Mouse (Mus musculus): Measurements from ENCODE around the gene Mturn.

Mturn gene

DNA sequence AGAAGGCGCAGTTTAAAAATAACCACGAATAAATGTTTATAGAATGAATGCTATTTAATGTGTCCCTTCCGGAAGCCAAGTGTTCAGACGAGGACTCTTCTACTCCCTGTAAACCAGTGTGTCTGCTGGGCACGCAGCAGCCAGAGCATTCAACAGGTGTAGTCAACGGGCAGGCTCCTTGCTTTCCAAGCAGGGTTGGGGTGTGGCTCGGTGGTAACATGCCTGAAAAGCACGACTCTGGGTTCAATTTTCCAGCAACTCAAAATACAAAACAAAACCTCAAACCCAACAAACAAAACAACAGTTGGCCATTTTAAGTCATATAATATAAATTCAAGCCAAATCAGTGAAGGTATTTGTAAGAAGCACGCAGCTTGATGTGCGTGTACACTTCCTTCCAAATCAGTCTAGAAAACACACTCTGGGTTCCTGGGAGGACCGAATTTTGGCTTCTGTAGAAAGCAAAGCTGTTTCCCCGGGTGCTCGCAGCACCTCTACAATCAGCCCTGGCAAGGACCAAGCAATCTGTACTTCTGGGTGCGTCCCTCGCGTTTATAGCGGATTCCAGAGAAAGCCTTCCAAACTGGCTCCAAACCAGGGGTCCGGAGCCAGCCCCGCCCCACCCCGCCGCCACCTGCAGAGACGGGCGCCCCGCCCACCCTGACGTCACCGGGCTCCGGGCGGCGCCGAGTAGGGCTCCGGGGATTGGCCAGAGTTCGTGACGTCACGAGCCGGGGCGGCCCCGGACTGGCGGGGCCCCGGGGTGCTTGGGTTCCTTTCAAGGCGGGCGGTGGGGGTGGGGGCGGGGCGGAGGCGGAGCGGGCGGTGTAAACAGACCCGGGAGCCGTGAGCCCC is at the start of gene Mturn:
Gene Mturn (plus strand): TSS at position 734 of the 855 bp plus-strand sequence.
- peak; percentile 96 for DNase-seq

DNA sequence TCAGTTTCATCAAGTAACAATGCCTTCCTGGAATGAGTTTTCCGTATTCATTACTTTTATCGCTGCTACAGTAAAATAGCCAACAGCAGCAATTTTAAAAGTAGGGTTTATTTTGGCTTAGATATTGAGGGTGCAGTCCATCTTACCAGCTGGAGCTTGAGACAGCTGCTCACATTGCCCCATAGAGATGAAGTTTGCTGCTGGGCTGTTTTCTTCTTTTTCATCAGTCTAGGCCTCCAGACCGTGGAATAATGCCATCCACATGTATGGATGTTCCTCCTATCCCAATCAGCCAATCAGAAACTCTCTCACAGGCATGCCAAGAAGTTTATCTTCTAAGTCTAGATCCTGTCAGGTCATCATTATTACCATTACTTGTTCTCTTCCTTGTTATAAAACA is 41.5 kb upstream of the Mturn start:
- no peak for DNase-seq

DNA sequence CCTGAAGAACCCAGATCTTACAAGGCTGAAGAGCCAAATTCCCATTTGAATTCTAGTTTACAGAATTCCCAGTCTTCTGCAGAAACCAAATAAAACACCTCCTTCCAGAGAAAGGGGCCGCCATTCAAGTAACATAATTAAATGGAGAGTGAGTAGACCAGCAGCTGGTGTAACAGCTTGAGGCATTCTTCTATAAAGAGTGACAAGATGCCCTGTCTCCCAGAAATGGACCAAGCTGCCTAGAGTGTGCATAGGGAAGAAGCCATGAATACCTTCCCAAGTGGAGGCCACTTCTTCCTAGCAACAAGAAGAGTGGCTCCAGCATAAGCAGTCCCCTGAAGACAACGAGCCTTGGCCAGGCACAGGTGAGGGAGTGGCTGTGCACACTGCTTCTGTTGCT is 39.5 kb upstream of the Mturn start:
- DNase-seq, result no peak

DNA sequence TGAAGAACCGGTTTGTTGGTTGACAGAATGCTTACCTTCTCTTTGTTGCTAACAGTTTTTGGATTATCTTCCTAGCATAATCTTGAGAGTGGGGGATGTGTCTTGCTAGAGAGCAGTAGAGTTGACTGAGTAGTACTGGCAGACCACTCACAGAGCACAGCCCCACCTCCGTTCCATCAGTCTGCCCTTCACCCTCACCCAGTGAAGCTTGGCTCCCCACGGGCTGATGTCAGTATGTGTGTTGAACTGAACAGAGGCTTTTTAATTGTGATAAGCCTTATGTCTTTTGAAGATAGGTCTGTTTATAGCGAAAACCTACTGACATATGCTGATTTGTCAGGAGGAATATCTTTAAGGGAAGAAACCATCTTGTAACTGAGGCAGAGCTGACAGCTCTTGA is 38.2 kb upstream of the Mturn start:
- DNase-seq, result no peak

DNA sequence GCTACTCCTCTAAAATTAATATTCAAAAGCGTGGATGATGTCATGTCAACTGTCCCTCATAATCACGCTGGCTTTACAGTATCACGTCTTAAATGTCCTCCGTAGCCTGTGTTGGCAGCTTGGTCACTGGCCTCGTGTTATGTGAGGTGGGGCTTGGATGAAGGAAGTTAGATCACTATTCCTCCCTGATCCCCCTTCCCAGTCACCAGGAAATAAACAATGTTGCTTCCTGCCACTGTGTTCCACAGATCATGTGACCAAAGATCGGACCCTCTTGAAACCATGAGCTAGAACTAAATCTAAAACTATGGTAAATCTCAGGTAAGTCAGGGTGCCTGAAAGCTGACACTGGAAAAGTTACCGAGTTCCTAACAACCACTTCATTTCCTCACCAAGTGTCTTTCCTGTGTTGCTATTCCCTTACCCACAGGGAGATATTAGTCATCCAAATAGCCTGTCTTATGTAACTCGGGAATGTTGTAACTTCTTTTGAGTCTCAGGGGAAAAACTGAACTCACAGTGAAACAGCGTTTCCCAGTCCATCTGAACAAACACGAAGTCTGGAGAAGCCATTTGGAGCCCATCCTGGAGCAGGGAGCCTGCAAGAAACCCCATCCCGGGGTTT is 25.8 kb upstream of the Mturn start:
- DNase-seq, result no peak

DNA sequence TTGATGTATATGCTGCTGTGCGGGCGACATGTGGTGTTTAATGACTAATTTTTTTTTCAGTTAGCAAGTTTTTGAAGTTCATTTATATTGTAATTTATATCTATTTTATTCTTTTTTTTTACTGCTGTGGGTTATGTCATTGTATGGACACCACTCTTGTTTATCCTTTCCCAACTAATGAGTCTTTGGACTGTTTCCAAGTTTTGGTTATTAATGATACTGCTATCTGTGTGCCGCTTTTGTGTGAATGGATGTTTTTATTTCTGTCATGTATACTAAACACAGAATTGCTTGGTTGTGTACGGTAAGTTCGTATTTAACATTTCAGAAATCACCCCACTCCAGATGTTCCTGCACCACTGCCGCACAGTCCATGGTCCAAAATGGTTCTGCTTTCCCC is 23.6 kb upstream of the Mturn start:
- peak; percentile 61 for DNase-seq

DNA sequence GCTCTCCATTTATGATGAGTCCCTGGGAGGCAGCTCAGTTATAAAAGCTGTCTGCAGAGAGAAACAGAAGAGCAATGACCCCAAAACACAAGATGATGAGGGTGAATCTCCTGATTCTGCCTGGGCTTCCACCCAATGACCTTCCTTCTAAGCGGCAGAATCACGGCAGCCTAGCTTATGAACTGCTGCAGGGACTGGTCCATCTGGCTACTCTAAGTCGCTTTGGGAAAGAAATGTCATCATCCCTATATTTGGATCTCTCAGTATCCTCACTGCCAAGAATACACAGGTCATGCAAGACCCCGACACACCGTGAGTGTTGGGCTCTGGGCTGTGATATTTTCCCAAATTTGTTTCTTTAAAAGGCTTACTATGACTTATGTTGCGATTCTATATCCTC is 11.6 kb upstream of the Mturn start:
- DNase-seq, result no peak

DNA sequence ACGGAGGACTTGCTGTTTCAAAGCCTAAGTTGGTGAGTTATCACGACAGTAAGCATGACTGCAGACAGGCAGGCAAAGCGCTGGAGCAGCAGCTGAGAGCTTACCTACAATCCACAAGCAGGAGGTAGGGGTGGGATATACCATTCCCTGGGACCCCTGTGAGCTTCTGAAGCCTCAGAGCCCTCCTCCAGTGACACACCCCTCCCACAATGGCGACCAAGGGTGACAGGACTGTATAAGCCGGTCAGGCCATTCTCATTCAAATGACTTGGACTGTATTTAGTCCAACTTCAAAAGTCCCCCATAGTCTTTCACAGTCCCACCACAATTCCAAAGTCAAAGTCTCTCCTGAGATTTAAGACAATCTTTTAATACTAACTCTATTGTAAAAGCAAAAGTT is 8.5 kb upstream of the Mturn start:
- no peak for DNase-seq

DNA sequence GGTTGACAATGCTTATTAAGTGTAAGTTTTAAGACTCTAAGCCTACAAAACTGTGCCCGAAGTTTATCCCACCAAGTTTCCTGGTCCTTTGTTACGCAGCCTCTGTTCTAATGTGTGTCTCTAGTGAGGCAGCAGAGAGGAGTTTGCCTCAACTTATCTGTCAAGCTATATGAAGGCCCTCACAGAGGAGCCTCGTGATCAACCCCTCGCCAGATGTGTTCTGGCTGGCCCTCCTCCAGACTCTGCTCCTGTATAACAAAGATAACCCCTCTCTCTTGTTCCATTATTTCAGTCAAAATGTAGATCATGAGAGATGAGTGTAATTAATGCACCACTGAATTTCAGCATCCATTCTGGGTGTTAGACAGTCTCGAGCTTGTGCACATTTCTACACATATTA is 1.7 kb upstream of the Mturn start:
- no peak for DNase-seq

DNA sequence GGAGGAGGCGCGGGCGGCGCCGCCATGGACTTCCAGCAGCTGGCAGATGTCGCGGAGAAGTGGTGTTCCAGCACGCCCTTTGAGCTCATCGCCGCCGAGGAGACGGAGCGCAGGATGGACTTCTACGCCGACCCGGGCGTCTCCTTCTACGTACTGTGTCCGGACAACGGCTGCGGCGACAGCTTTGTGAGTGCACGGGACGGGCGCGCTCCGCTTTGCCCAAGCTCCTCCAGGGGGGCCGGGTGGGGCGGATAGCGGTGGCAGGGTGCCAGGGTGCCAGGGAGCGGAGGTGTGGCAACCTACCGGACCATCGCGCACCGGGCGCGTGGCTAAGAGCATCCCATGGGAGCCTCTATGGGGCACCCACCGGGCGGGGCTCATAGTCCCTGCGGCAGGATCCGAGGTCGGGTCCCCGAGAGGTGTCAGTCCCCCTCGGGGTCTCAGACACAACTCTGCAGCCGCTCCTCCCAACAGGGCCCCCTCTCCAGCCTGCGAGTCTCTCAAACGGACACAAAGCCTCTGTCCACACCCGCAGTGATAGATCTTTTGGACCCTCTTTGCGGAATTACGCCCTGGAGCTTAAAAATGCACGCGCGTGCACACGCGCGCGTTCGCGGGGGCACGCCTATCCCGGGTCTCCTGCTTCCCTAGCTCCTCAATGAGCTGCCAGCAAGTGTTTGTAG is 463 bp downstream of the Mturn start:
- DNase-seq, result no peak

DNA sequence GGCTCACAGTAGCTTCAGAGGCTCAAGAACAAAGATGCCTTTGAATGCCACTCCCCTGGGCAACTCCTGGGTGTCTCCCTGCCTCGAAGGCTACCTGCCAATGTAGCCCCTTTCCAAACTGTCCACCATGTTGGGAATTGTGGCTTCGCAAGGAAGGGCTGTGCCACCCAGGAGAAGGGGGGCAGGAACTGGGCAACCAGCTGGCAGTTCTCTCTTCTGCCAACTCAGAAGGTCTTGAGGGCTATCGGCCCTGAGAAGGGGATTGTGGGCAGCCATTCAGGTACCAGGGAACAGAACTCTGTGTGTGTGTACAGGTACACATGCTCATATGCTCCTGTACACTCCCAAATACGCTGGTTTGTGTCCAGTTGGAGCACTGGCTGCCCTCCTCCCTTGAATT is 2.7 kb downstream of the Mturn start:
- DNase-seq, result no peak

DNA sequence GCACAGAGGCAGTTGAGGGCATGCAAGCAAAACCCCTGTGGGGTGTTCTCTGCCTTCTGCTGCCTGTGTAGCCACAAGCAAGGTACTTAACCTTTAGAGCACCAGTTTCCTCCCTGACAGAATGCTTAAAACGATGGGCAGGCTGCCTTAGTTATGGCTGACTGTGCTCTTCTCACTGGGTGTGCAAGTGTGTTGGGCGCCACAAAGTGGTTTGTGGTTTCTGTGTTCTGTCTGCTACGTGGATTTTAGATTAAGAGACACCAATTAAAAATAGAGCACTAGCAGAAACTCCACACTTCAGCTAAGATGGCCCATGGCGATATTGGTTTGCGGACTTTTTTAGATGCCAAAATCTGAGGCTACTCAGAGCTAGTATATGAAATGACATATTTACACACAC is 3.7 kb downstream of the Mturn start:
- DNase-seq, result no peak

DNA sequence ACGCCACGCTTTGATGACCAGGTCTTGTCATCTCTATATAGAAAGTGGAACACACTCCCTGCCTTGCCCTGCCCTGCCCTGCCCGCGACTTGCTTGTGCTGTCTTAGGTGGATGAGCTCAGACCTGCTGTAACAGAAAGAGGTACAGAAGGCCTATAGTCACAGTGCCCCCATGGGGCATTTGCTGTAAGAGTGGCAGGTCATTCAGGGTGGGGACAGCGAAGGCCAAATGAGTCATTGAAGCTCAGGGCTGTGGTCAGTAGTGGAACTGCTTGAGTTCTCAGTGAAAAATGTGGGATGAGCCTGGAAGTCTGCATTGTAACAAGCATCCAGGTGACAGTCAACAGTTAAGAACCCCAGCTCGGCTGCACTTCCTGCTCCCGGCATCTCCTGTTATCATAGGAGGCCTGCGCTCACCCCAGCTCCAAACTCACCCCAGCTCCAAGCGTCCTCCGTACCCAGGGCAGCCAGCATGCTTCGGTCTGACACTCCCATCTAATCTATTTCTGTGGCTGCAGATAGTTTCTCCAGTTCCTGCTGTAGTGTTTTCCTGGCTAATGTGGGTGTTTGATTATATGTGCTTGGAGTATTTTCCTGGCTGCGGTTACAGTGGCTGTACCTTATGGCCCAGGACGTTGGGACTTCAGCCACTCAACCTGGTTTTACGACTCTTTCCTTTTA is 4.4 kb downstream of the Mturn start:
- no peak for DNase-seq

DNA sequence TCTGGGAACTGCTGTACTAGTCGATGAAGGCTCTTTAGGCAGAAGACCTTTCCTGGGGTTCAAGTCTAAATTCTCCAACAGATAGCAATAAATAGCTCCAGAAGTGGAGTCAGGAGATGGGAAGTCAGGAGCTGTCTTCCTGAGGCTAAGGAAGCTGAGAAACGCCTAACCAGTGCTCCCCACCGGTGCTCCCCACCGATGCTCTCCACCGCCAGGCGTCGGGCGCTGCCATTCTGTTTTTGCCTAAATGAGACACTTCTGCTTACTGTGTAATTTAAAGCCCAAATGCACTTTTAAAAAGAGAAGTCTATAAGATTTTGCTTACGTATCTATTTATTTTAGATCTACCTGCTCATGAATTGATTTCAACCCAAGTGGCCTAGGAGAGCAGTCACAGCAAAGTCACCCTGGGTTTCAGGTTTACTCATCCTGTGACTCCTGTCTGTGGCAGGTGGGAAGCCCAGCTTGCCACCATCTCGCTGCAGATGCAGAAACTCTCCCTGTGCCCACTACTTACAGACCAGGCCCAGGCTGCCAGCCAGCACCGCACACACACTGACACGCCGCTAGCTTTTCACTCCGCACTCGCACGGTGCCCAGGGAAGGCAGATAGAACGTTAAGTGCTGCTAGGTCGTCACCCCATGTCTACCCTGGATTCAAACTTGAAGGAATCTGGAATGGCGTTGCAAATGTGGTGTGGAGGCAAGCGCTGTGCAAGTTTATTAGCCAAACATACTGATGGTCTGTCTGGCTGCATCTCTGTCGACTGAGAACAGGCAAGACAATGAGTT is 5.7 kb downstream of the Mturn start:
- DNase-seq, result no peak

DNA sequence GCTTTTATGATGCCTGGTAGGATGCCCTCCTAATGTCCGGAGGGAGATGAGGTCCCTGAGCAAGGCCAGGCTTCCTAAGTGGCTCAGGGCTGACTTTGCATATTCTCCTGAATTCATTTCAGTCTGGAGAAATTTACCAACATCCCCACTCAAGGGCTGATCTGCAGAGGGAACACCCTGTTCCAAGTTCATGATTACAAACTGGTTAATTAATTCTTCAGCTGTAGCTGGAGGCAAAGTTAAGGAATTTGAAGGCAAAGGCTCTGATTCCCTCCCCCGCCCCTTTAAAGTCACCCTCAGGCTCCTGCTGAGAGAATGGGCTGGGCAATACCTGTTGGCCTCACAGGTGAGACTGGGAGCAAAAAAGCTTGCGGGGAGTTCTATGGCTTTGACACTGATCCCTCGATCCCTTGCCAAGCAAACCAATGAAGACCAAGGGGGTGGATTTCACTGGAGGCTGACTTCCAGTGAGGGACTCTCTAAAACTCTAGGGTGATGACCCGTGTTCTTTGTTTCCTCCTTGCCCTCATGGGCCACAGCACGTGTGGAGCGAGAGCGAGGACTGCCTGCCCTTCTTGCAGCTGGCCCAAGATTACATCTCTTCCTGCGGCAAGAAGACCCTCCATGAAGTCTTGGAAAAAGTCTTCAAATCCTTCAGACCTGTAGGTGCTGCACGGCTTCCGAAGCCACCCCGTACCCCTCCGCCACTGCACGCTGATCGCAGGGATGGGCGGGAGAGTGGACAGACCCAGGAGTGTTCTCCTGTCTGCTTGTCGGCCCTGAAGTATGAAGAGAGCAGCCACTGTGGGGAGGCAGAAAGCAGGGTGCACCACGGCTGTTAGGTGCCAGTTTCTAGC is 7.3 kb downstream of the Mturn start:
- DNase-seq, result no peak

DNA sequence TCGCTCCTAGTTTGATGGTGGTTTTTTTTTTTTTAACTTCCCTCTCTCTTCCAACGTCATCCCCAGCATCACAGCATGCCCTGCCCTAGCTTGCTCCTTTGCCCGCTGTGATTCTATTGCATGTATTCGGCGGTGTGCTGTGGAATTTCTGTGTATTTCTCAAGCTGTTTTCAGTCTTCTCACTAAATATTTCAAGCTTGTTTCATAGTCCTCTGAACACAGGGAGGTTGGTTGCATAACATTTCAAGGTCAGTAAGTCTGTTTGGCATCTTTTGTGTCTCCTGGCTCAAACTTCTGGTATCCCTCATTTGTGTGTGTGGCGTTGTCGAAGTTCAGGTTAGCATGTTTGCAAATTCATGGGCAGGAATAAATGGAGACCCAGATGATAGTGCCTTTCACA is 8.3 kb downstream of the Mturn start:
- no peak for DNase-seq

DNA sequence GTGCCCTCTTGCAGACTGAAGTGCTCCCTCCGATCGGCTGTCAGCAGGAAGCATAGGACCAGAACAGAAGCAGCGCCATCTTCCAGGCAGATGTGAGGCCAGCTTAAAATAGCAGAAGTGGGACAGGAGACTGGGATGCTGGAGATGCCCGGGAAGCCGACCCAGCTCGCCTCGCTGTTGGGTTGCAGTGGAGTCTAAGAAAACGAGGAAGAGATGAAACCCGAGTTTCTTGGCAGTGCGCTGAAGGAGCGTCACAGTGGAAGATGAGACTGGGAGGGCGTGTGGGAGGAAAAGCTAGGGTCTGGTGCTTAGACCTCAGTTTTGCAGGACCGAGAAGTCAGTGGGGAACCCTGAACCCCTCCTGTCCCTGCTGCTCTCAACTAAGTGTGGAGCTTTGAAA is 9.4 kb downstream of the Mturn start:
- no peak for DNase-seq

DNA sequence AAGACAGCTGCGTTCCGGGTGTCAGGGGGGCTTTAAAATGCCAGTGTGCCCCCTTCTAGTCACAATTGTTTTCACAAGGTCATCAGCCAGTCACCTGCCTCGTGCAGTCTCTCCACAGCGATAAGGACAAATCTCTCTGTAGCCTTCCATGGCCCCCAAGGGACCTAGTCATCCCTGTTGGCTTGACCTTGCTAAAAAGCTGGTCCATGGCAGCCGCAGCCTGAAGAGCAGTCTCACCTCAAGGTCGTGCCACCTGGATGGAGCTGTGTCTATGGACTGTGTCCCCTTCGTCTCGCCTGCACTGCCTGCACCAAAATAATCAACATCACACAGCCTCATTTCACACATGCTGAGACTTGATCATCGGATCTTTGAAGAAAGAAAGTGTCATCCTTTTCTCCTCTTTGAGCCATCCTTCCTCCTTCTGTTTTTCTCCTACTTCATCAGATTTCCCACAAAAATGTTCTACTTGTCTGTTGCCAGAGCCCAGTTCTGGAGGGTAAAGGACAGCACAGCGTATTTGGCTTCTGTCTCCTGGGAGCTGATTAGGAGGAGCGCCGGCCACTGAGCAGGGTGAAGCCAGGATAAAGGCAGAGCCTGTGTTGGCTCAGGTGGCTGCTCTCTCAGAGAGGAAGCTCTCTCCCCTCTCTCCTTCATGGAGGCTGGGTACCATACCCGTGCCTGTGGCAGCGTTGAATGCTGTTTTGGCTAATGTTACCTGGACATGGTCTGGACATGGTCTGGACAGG is 10.1 kb downstream of the Mturn start:
- DNase-seq, result no peak

DNA sequence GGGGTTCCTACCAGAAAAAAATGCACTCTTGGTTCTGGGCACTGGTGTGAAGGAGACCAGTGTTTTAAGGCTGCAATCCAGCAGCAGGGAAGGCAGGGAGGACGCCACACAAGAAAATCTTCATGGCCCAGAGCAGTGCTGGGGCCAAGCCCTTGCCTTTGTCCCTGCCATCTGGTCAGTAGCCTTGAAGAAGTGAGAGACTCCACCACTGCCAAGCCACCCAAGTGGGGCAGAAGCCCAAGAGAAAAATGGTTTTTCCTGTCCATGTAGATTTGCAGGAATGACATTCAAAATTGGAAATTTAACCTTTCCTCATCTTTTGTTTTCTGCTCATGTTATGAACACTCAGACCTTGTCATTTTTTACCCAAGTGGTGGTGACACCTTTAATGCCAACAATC is 10.8 kb downstream of the Mturn start:
- no peak for DNase-seq

DNA sequence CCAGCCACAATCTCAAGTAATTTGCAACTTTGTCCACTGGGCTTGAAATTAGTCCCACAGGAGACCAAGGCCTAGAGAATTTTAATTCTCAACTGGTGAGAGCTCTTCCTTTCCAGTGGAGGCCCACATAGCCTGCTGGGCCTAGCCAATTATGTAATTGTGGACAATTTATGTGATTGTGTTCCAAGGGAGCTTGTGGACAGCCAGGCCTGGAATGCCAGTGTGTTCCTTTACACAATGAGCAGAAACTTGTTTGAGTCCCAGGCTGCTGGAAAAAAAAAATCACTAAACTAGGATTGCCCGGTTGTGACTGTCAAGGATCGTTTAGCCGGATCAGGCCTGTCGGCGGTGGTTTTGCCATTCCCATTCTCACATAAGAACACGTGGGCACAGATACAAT is 11.9 kb downstream of the Mturn start:
- no peak for DNase-seq

Measured in retina, postnatal 1 day (tissue).